Mouse (Mus musculus): ENCODE data around the gene Pdzd7.

DNA sequence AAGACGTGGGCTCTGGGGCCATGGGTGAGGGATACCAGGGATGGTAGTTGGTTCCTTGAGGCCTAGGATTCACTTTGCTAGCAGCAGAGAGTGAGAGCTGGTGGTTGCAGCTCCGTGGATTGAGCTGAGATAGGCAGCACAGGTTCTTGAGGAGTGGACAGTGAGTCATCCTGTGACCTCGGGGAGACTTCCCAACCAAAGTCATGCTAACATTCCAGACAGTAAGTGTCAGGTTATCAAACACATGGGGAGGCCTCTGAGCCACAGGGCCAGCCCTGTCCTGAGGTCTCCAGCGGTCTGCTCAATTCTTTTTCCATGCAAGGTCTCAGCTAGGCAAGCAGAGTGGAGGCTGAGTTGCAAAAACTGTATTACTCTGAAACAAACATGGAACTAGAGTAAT lies 34.9 kb downstream of the Pdzd7 start:
- TF ChIP-seq CTCF (conservative IDR thresholded peaks at IDR 0.05 in 1 of 2, IDR thresholded peaks at IDR 0.05 in 1 of 2; ENCODE audit: low read depth in 2 of 2, low read length in 2 of 2) = no peak
- no peak for TF ChIP-seq ZC3H11A (IDR thresholded peaks at IDR 0.05; ENCODE audit: low read depth, low read length)
- no peak for TF ChIP-seq HCFC1 (IDR thresholded peaks at IDR 0.05; ENCODE audit: low read depth, low read length)
- TF ChIP-seq SIN3A (IDR thresholded peaks at IDR 0.05; ENCODE audit: low read length) = no peak
- no peak for TF ChIP-seq GABPA (IDR thresholded peaks at IDR 0.05; ENCODE audit: insufficient replicate concordance, low read depth, low read length)
- TF ChIP-seq E2F4 (IDR thresholded peaks at IDR 0.05; ENCODE audit: insufficient replicate concordance, low read depth, low read length) = no peak
- TF ChIP-seq SMC3 (IDR thresholded peaks at IDR 0.05; ENCODE audit: low read depth, low read length) = no peak
- TF ChIP-seq MAFK (IDR thresholded peaks at IDR 0.05; ENCODE audit: insufficient replicate concordance, low read length) = no peak
- no peak for TF ChIP-seq MYC (IDR thresholded peaks at IDR 0.05; ENCODE audit: low read depth, low read length)
- no peak for TF ChIP-seq RAD21 (IDR thresholded peaks at IDR 0.05; ENCODE audit: low read depth, low read length)
- TF ChIP-seq POLR2A (IDR thresholded peaks at IDR 0.05; ENCODE audit: low read depth, low read length) = no peak
- TF ChIP-seq ZKSCAN1 (IDR thresholded peaks at IDR 0.05; ENCODE audit: borderline replicate concordance, low read depth, low read length) = no peak
- no peak for TF ChIP-seq ELF1 (IDR thresholded peaks at IDR 0.05; ENCODE audit: low read depth, low read length)
